Mouse (Mus musculus) macrophage (primary cell): ENCODE measurements around the gene Man2a1. TPM values are rescaled to one million over a fixed set of nuclear protein-coding genes. Genes with fewer than 3 reads are reported as not detected.

ENCODE experiments used
- H3K27ac ChIP-seq: fragments of 350-480 bp; formaldehyde crosslinking; 2 replicates; pipeline ENCODE4 v1.9.0; 2021
- H3K36me3 ChIP-seq: fragments of 350-480 bp; formaldehyde crosslinking; 2 replicates; pipeline ENCODE4 v1.9.0; 2021; ENCODE audit errors: inconsistent target
- H3K4me3 ChIP-seq: fragments of 350-480 bp; formaldehyde crosslinking; 2 replicates; pipeline ENCODE4 v1.9.0; 2021; ENCODE audit errors: inconsistent target
- H3K79me2 ChIP-seq: fragments of 350-480 bp; formaldehyde crosslinking; 2 replicates; pipeline ENCODE4 v1.9.0; 2021; ENCODE audit errors: inconsistent target
- WGBS: methylation state at CpG from one replicate; pipeline ENCODE4 v1.1.7; 2026; ENCODE audit warnings: inconsistent platforms; ENCODE audit not compliant: missing documents; 5-methylcytosine and 5-hydroxymethylcytosine counted together
- polyA plus RNA-seq: library from polyadenylated mRNA; stranded (reverse); fragments of 250-400 nt; gene quantifications from 3 replicates; pipeline ENCODE4 v1.2.4, GENCODE M21; 2018; ENCODE audit warnings: inconsistent platforms
- total RNA-seq, 78 experiments: library from RNA; depleted of rRNA; stranded (reverse); fragments of 250-400 nt; gene quantifications; 1 replicate in 9 of 78; 2 replicates in 24 of 78; 3 replicates in 43 of 78; 4 replicates in 2 of 78; pipeline ENCODE4 v1.2.4; 2018; ENCODE audit warnings: inconsistent platforms in 56 of 78

Gene Man2a1
- 100 to 1,000 TPM in 21 of 26 experiments, 10 to 100 TPM in 5; 92.2 to 332 (median 110) TPM for total RNA-seq (2018; cell fraction: chromatin; rRNA removed)
- 100 to 1,000 TPM in 10 of 26 experiments, 10 to 100 TPM in 16; 53.5 to 149 (median 90.6) TPM for total RNA-seq (2018; cell fraction: cytosol; rRNA removed)
- 100 to 1,000 TPM; 140 to 291 (median 172) TPM for total RNA-seq (2018; cell fraction: nucleus; rRNA removed)
- 65.6 to 83.0 TPM (median 71.7 TPM) in 3 replicates for polyA plus RNA-seq

- Histone ChIP-seq H3K79me2 (peaks cover 41% of the 10 kb centered on the region), H3K27ac (peak within 1 kb of the TSS; percentile 75), H3K4me3 (peak within 1 kb of the TSS; percentile 62), H3K36me3 (no peaks in the 10 kb centered on the region)
- 2% methylated on average over 68 of the region's 69 CpGs for WGBS
These were observed at the start of gene Man2a1 for GRCm38 (mm10) chr17:64600372-64601090. TSS of gene Man2a1 (plus strand) at chr17:64600736.

DNA sequence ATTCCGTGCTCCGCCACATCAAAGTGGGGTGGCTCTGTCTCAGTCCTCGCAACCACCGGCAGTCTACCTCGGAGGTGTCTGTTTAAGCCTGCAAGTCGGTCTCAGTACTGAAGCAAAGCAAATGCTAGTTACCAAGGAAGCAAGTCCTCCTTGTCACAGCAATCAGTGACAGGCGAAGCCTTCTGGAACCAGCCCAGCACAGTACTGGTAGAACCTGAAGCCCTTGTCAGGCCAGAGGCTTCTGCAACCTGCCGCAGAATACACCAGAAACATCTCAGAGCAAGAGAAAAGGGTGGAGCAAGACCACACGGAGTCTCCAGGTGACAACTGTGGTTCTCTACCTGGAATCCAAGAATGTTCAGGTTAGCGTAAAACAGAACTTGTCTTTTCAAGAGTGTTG lies 47.2 kb upstream of the Man2a1 start:
- H3K36me3 ChIP-seq, result no peaks in the 10 kb centered on the region
- no peak overlapping the region for H3K27ac ChIP-seq
- H3K4me3 ChIP-seq, result no peak overlapping the region
- no peaks in the 10 kb centered on the region for H3K79me2 ChIP-seq
- WGBS, result 94% methylated on average over 10 of the region's 10 CpGs

DNA sequence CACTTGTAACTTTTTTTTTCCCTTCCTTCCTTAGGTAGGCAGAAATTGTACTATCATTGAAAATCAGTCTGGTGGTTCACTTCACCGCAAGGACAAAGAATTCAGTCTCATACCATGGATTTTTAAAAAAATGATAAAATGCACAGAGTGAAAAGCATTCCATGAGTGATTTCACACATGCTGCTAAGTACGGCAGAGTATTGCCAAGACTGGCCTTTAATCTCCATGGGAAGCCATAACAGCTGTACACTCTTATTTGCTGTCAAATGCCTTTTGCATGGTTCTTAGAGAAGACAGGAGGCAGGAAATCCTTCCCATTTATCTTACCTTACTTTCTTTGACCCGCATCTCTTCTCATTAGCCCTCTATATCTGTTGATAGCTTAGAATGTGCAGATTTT lies 45.6 kb upstream of the Man2a1 start:
- Histone ChIP-seq H3K79me2 (no peaks in the 10 kb centered on the region), H3K27ac (no peak overlapping the region), H3K36me3 (no peaks in the 10 kb centered on the region), H3K4me3 (no peak overlapping the region)
- 100% methylated on average over 3 of the region's 3 CpGs for WGBS

DNA sequence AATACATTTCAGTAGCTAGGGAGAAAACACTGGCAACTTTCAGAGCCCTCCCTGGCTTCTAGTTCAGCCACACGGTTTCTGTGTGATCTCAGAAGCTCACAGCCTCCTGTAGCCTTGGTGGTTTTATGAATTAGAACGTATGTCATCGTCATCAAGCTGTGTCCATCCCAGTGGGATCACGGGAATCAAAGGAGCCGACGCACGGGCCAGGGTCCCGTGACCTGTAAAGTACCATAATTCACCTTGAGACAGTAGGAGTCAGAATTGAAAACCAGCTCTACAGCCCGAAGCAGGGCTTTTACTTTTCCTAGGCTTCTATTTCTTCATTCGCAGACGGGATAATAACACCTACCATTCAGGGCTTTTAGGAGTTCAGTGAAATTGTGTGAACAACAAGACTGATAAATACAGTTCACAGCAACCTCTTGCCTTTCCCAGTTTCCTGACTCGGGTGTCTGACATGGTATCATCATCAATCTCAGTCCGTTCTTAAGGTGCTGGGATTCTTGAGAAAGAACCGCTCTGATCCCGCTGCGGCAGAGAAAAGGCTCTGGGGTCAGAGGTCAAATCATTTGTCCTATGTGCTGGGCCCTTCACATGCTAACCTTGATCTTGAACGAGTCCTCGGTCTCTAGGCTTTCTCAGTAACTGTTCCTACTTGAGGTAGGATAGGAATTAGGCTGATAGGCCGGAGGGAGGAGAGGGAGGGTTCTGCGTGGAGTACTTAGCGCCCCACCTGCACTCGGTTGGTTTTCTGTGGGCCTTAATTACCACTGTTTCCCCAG lies 43.7 kb upstream of the Man2a1 start:
- WGBS, result 94% methylated on average over 22 of the region's 22 CpGs

GRCm38 (mm10) chr17:64558994-64559540 lies 41.5 kb upstream of the Man2a1 start:
- 43% methylated on average over 4 of the region's 4 CpGs for WGBS
- H3K27ac ChIP-seq, result no peak overlapping the region

More for the DNA sequence above, 43.7 kb upstream of the Man2a1 start:
- H3K4me3 ChIP-seq, result no peak overlapping the region
- no peak overlapping the region for H3K27ac ChIP-seq
- no peaks in the 10 kb centered on the region for H3K79me2 ChIP-seq
- no peaks in the 10 kb centered on the region for H3K36me3 ChIP-seq

GRCm38 (mm10) chr17:64566435-64566834 lies 34.1 kb upstream of the Man2a1 start:
- 87% methylated on average over 6 of the region's 6 CpGs for WGBS
- Histone ChIP-seq H3K36me3 (no peaks in the 10 kb centered on the region), H3K27ac (no peak overlapping the region)

More at GRCm38 (mm10) chr17:64558994-64559540, 41.5 kb upstream of the Man2a1 start:
- no peaks in the 10 kb centered on the region for H3K79me2 ChIP-seq
- H3K4me3 ChIP-seq, result no peak overlapping the region
- H3K36me3 ChIP-seq, result no peaks in the 10 kb centered on the region

DNA sequence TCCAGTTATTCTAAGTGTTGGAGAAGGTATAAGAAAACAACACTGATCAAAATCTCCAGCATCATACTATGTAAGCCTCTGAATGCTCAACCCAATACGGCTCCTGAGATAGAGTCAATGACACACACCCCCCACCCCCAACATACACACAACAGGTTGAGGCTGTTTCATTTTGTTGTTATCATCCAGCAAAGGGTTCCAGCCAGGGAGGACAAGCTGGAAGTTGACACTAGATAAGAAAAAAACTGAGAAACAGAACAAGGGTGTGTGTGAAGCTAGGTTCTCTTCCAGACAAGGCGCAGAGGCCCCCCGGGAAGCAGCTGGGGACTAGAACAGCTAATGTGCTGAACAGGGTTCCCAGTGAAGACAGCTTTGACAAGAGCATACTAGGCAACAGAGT lies 33.0 kb upstream of the Man2a1 start:
- 97% methylated on average over 3 of the region's 3 CpGs for WGBS
- no peak overlapping the region for H3K27ac ChIP-seq
- H3K36me3 ChIP-seq, result no peaks in the 10 kb centered on the region
- H3K4me3 ChIP-seq, result no peak overlapping the region
- no peaks in the 10 kb centered on the region for H3K79me2 ChIP-seq

More at GRCm38 (mm10) chr17:64566435-64566834, 34.1 kb upstream of the Man2a1 start:
- Histone ChIP-seq H3K4me3 (no peak overlapping the region), H3K79me2 (no peaks in the 10 kb centered on the region)

- WGBS, result 95% methylated on average over 9 of the region's 9 CpGs
These were observed 26.6 kb upstream of the Man2a1 start for GRCm38 (mm10) chr17:64573981-64574380.

DNA sequence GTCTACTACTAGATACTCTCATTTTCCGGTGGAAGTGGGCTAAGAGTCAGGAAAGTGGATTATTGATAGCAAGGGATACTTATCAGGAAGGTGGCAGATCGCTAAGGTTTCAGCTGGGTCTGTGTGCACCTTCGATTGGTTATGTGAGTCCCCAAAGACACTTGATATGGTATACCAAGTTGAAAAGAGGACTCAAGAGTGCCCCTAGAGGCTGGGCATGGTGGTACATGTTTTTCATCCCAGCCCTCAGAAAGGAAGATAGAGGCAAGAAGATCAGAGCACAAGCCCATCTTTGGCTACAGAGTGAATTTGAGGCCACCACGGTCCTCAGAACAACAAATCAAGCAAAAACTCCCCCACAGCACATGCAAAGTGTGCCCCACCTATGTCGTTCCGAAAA lies 25.3 kb upstream of the Man2a1 start:
- no peaks in the 10 kb centered on the region for H3K79me2 ChIP-seq
- 87% methylated on average over 6 of the region's 6 CpGs for WGBS
- no peaks in the 10 kb centered on the region for H3K36me3 ChIP-seq
- H3K4me3 ChIP-seq, result no peak overlapping the region
- H3K27ac ChIP-seq, result no peak overlapping the region

More at GRCm38 (mm10) chr17:64573981-64574380, 26.6 kb upstream of the Man2a1 start:
- Histone ChIP-seq H3K79me2 (no peaks in the 10 kb centered on the region), H3K36me3 (no peaks in the 10 kb centered on the region), H3K4me3 (no peak overlapping the region), H3K27ac (no peak overlapping the region)

DNA sequence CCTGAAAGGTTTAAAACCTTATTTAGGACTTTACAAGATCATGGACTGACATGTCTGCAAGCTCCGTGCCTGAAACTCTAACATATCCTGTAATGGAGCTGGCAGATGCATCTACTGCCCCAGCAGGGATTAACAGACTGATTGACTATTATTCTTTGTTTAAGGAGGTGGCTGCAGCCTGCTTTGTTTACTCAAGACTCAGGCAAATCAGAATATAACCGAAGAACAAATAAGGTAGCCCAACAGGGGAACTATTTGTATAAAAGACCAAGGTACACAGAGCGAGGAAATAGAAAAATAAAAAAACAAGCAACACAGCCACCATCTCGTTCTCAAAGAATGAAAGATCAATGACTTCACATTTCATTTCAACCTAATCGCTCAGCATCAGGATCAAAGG lies 23.1 kb upstream of the Man2a1 start:
- 89% methylated on average over 5 of the region's 5 CpGs for WGBS
- Histone ChIP-seq H3K79me2 (no peaks in the 10 kb centered on the region), H3K36me3 (no peaks in the 10 kb centered on the region), H3K27ac (no peak overlapping the region), H3K4me3 (no peak overlapping the region)

- Histone ChIP-seq H3K36me3 (no peaks in the 10 kb centered on the region), H3K4me3 (no peak overlapping the region), H3K79me2 (no peaks in the 10 kb centered on the region), H3K27ac (no peak overlapping the region)
- WGBS, result 79% methylated on average over 4 of the region's 4 CpGs
These were observed 22.2 kb upstream of the Man2a1 start for GRCm38 (mm10) chr17:64578346-64578745.

DNA sequence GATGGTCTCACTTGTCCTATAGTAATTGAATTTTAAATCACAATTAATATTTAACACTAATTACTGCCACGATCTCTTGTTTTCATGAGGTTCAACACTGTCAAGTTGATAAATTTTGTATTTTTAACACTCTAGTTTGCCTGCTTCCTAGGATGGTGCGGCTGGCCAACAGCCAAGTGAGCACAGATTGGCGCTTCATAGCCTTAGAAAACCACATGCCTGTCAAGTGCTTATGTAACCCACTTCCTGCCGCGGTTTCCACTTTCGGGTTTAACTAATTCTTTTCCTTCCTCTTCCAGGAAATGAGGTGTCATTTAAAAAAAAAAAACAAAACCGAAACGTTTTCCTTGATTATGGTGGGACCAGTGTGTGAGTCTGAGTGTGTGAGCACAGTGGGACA lies 20.8 kb upstream of the Man2a1 start:
- Histone ChIP-seq H3K4me3 (no peak overlapping the region), H3K36me3 (no peaks in the 10 kb centered on the region), H3K79me2 (no peaks in the 10 kb centered on the region), H3K27ac (no peak overlapping the region)
- 13% methylated on average over 8 of the region's 8 CpGs for WGBS

- WGBS, result 88% methylated on average over 6 of the region's 6 CpGs
These were observed 19.4 kb upstream of the Man2a1 start for GRCm38 (mm10) chr17:64581133-64581532.

GRCm38 (mm10) chr17:64581962-64582361 lies 18.6 kb upstream of the Man2a1 start:
- Histone ChIP-seq H3K36me3 (no peaks in the 10 kb centered on the region), H3K79me2 (no peaks in the 10 kb centered on the region), H3K27ac (no peak overlapping the region), H3K4me3 (no peak overlapping the region)
- 100% methylated on average over 3 of the region's 3 CpGs for whole genome bisulfite sequencing

More at GRCm38 (mm10) chr17:64581133-64581532, 19.4 kb upstream of the Man2a1 start:
- H3K79me2 ChIP-seq, result no peaks in the 10 kb centered on the region
- no peak overlapping the region for H3K4me3 ChIP-seq
- H3K36me3 ChIP-seq, result no peaks in the 10 kb centered on the region
- no peak overlapping the region for H3K27ac ChIP-seq
